Mouse (Mus musculus) heart, adult 2 months (tissue): ENCODE results near the gene Atp10a.

Experiments
- CTCF ChIP-seq: fragments of 200-600 bp; IDR thresholded peaks from 2 replicates; pipeline ENCODE4 v1.8.1; 2022; ENCODE audit warnings: antibody characterized with exemption, mild to moderate bottlenecking, moderate library complexity
- EP300 ChIP-seq: fragments of 200-500 bp; IDR thresholded peaks from 2 replicates; pipeline ENCODE4 v1.6.1; 2011; ENCODE audit warnings: low read depth, low read length, control low read depth; ENCODE audit not compliant: insufficient read depth
- POLR2A ChIP-seq: fragments of 200-500 bp; IDR thresholded peaks from 2 replicates; pipeline ENCODE4 v1.6.1; 2011; ENCODE audit warnings: mild to moderate bottlenecking, low read depth, low read length, control low read depth; ENCODE audit not compliant: insufficient read depth

DNA sequence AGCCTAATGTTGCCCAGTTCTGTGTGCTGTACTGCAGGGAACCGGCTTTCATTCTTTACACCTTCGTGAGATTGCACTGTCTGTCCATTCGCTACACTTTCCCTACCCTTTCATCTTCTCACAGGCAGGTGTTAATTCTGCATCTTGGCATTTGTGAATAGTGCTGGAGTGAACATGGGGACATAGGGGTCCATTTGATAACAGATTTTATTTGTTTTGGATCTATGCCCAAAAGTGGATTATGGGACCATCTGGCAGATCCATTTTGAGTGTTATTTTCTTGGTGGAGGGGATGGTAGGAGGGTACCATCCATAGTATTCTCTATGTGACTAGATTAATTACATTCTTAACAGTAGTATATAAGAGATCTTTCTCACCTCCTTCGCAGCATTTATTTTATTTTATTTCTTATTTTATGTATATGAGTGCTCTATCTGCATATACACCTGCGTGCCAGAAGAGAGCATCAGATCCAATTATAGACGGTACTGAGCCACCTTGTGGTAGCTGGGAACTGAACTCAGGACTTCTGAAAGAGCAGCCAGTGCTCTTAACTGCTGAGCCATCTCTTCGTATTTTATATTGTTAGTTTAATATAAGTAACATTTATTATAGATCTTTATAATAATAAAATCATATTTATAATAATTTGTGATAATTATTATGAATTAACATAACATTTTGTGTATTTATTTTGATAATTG lies 42.9 kb downstream of the Atp10a start:
- no peak for TF ChIP-seq POLR2A
- TF ChIP-seq EP300, result no peak
- no peak for TF ChIP-seq CTCF
